Mouse (Mus musculus) intestine, postnatal 0 days (tissue): ENCODE results near the gene Igf2bp3. TPM values are rescaled to one million over a fixed set of nuclear protein-coding genes. Genes with fewer than 3 reads are reported as not detected.

Experiments
- ATAC-seq: fragments of 200-750 bp; cut with Nextera tagmentation; 2 replicates; pipeline ENCODE4 v1.8.0; 2017; ENCODE audit warnings: mild to moderate bottlenecking, moderate TSS enrichment, moderate library complexity
- H3K27ac ChIP-seq: fragments of 300-500 bp; sonication (generic); 2 replicates; pipeline ENCODE4 v1.5.1; 2014; ENCODE audit warnings: mild to moderate bottlenecking, low read depth, low read length, moderate library complexity
- H3K27me3 ChIP-seq: fragments of 300-500 bp; sonication (generic); replicated peaks from 2 replicates; pipeline ENCODE4 v1.6.1; 2014; ENCODE audit warnings: low read length, mixed read lengths; ENCODE audit not compliant: control insufficient read depth, insufficient read depth
- H3K36me3 ChIP-seq: fragments of 300-500 bp; sonication (generic); 2 replicates; pipeline ENCODE4 v1.6.1; 2014; ENCODE audit warnings: mild to moderate bottlenecking, moderate library complexity; ENCODE audit not compliant: control insufficient read depth, insufficient read depth
- H3K4me1 ChIP-seq: fragments of 300-500 bp; sonication (generic); replicated peaks from 2 replicates; pipeline ENCODE4 v1.6.1; 2014; ENCODE audit warnings: antibody characterized with exemption, low read length, mixed read lengths; ENCODE audit not compliant: control insufficient read depth, insufficient read depth
- H3K4me2 ChIP-seq: fragments of 300-500 bp; sonication (generic); replicated peaks from 2 replicates; pipeline ENCODE4 v1.6.1; 2014; ENCODE audit warnings: low read depth, mild to moderate bottlenecking, moderate library complexity
- H3K4me3 ChIP-seq: fragments of 300-500 bp; sonication (generic); 2 replicates; pipeline ENCODE4 v1.5.1; 2014; ENCODE audit warnings: low read depth, low read length
- H3K9ac ChIP-seq: fragments of 300-500 bp; sonication (generic); 2 replicates; pipeline ENCODE4 v1.6.1; 2014; ENCODE audit warnings: mild to moderate bottlenecking, low read depth, low read length
- H3K9me3 ChIP-seq: fragments of 300-500 bp; sonication (generic); 2 replicates; pipeline ENCODE4 v1.6.1; 2016; ENCODE audit warnings: mixed run types; ENCODE audit not compliant: control insufficient read depth
- CTCF ChIP-seq: sonication (generic); IDR thresholded peaks from 2 replicates; pipeline ENCODE4 v1.5.1; 2016; ENCODE audit warnings: low read depth, mild to moderate bottlenecking, control low read depth, antibody characterized with exemption, moderate library complexity
- WGBS: fragments of 180-500 bp; shearing (Covaris S2); extraction: QIAGEN DNeasy Blood & Tissue Kit; methylation state at CpG from one replicate; pipeline ENCODE4 v1.1.7; 2014; 5-methylcytosine and 5-hydroxymethylcytosine counted together
- polyA plus RNA-seq: library from polyadenylated mRNA; unstranded; fragments of >200 nt; fragmentation: Nextera tagmentation; extraction: Ambion mirVana; gene quantifications from 2 replicates; pipeline ENCODE4 v1.2.1, GENCODE M21; 2015

Gene Igf2bp3
- polyA plus RNA-seq, 1 experiment from 2014 or later: 54.7 TPM

GRCm38 (mm10) chr6:49149202-49149930, 65.4 kb downstream of the Igf2bp3 start:
- H3K9ac ChIP-seq: no peak overlapping the region
- H3K36me3 ChIP-seq: no peaks in the 10 kb centered on the region
- H3K9me3 ChIP-seq: no peaks in the 10 kb centered on the region
- peak overlapping the region; percentile 91 for H3K27ac ChIP-seq
- no peak overlapping the region for H3K4me3 ChIP-seq
- ATAC-seq: peak; percentile 26; the same call in 1 of the 2 replicates
- 38% methylated on average over 5 of the region's 5 CpGs for WGBS
- peak overlapping the region; percentile 44 for H3K4me2 ChIP-seq
- no peak for TF ChIP-seq CTCF
- no peaks in the 10 kb centered on the region for H3K27me3 ChIP-seq
- peaks cover 13% of the 10 kb centered on the region; the same call in 1 of the 2 replicates for H3K4me1 ChIP-seq

GRCm38 (mm10) chr6:49148781-49149180, 66.0 kb downstream of the Igf2bp3 start:
- Histone ChIP-seq H3K9ac (no peak overlapping the region), H3K4me1 (peaks cover 13% of the 10 kb centered on the region; the same call in 1 of the 2 replicates), H3K9me3 (no peaks in the 10 kb centered on the region), H3K27me3 (no peaks in the 10 kb centered on the region), H3K4me2 (peak overlapping the region; percentile 40), H3K4me3 (no peak overlapping the region), H3K27ac (peak overlapping the region; percentile 91), H3K36me3 (no peaks in the 10 kb centered on the region)
- 39% methylated on average over 4 of the region's 4 CpGs for whole genome bisulfite sequencing
- TF ChIP-seq CTCF: no peak
- ATAC-seq: peak; percentile 83

- Histone ChIP-seq H3K36me3 (no peaks in the 10 kb centered on the region), H3K9ac (no peak overlapping the region), H3K27me3 (no peaks in the 10 kb centered on the region), H3K4me3 (no peak overlapping the region), H3K4me1 (peaks cover 13% of the 10 kb centered on the region; the same call in 1 of the 2 replicates), H3K9me3 (no peaks in the 10 kb centered on the region), H3K27ac (peak overlapping the region; percentile 91), H3K4me2 (peak overlapping the region; percentile 37)
- ATAC-seq: peak; percentile 16
- no peak for TF ChIP-seq CTCF
- 39% methylated on average over 7 of the region's 7 CpGs for WGBS
These were observed 66.4 kb downstream of the Igf2bp3 start for GRCm38 (mm10) chr6:49148368-49148767.

GRCm38 (mm10) chr6:49146461-49146860, 68.3 kb downstream of the Igf2bp3 start:
- peaks cover 6% of the 10 kb centered on the region; the same call in 1 of the 2 replicates for H3K4me1 ChIP-seq
- no peaks in the 10 kb centered on the region for H3K36me3 ChIP-seq
- peak overlapping the region; percentile 54; the same call in 1 of the 2 replicates for H3K27ac ChIP-seq
- no peak overlapping the region for H3K9ac ChIP-seq
- no peak for ATAC-seq
- H3K27me3 ChIP-seq: no peaks in the 10 kb centered on the region
- H3K9me3 ChIP-seq: no peaks in the 10 kb centered on the region
- no peak overlapping the region for H3K4me2 ChIP-seq
- WGBS: 45% methylated on average over 2 of the region's 2 CpGs
- H3K4me3 ChIP-seq: no peak overlapping the region
- TF ChIP-seq CTCF: no peak

- no peaks in the 10 kb centered on the region for H3K36me3 ChIP-seq
- H3K27me3 ChIP-seq: no peaks in the 10 kb centered on the region
- H3K4me2 ChIP-seq: no peak overlapping the region
- 82% methylated on average over 9 of the region's 9 CpGs for WGBS
- peak; percentile 79 for TF ChIP-seq CTCF
- no peak overlapping the region for H3K4me3 ChIP-seq
- H3K27ac ChIP-seq: no peak overlapping the region
- no peak overlapping the region for H3K9ac ChIP-seq
- no peaks in the 10 kb centered on the region for H3K9me3 ChIP-seq
- no peak for ATAC-seq
- H3K4me1 ChIP-seq: no peaks in the 10 kb centered on the region; the same call in 1 of the 2 replicates
These were observed 72.3 kb downstream of the Igf2bp3 start for GRCm38 (mm10) chr6:49142428-49142827.

- 81% methylated on average over 5 of the region's 5 CpGs for WGBS
- H3K9me3 ChIP-seq: no peaks in the 10 kb centered on the region
- H3K27me3 ChIP-seq: no peaks in the 10 kb centered on the region
- TF ChIP-seq CTCF: no peak
- H3K4me2 ChIP-seq: no peak overlapping the region
- no peak for ATAC-seq
- no peak overlapping the region for H3K4me3 ChIP-seq
- no peaks in the 10 kb centered on the region for H3K36me3 ChIP-seq
- peaks cover under 1% of the 10 kb centered on the region; the same call in 1 of the 2 replicates for H3K4me1 ChIP-seq
- H3K27ac ChIP-seq: no peak overlapping the region
- no peak overlapping the region for H3K9ac ChIP-seq
These were observed 73.6 kb downstream of the Igf2bp3 start for GRCm38 (mm10) chr6:49141125-49141524.
